Mouse (Mus musculus) midbrain, embryonic 11.5 days (tissue): ENCODE measurements around the gene Abtb2. TPM values are rescaled to one million over a fixed set of nuclear protein-coding genes. Genes with fewer than 3 reads are reported as not detected.

ENCODE experiments used
- ATAC-seq: fragments of 200-750 bp; cut with Nextera tagmentation; 2 replicates; pipeline ENCODE4 v1.8.0; 2017; ENCODE audit warnings: moderate TSS enrichment, moderate library complexity; ENCODE audit not compliant: low FRiP score
- DNase-seq: peaks from one replicate; pipeline ENCODE4 v3.0.0; 2015; ENCODE audit warnings: low spot score; ENCODE audit errors: missing footprints
- H3K27ac ChIP-seq: fragments of 300-500 bp; sonication (generic); 2 replicates; pipeline ENCODE4 v1.5.1; 2014; ENCODE audit warnings: low read depth, low read length
- H3K27me3 ChIP-seq: fragments of 300-500 bp; sonication (generic); 2 replicates; pipeline ENCODE4 v1.6.1; 2014; ENCODE audit warnings: mild to moderate bottlenecking, low read length, moderate library complexity, mixed read lengths; ENCODE audit not compliant: control insufficient read depth, insufficient read depth
- H3K36me3 ChIP-seq: fragments of 300-500 bp; sonication (generic); 2 replicates; pipeline ENCODE4 v1.6.1; 2014; ENCODE audit warnings: mild to moderate bottlenecking, low read length, moderate library complexity, mixed read lengths; ENCODE audit not compliant: control insufficient read depth, insufficient read depth
- H3K4me1 ChIP-seq: fragments of 300-500 bp; sonication (generic); 2 replicates; pipeline ENCODE4 v1.6.1; 2014; ENCODE audit warnings: low read length; ENCODE audit not compliant: control insufficient read depth, insufficient read depth
- H3K4me2 ChIP-seq: fragments of 300-500 bp; sonication (generic); 2 replicates; pipeline ENCODE4 v1.6.1; 2014; ENCODE audit warnings: mild to moderate bottlenecking, moderate library complexity
- H3K4me3 ChIP-seq: fragments of 300-500 bp; sonication (generic); 2 replicates; pipeline ENCODE4 v1.5.1; 2014; ENCODE audit warnings: low read depth, low read length
- H3K9ac ChIP-seq: fragments of 300-500 bp; sonication (generic); 2 replicates; pipeline ENCODE4 v1.6.1; 2014; ENCODE audit warnings: low read length
- H3K9me3 ChIP-seq: fragments of 300-500 bp; sonication (generic); 2 replicates; pipeline ENCODE4 v1.6.1; 2016; ENCODE audit warnings: low read length; ENCODE audit not compliant: control insufficient read depth
- WGBS: fragments of 180-500 bp; shearing (Covaris S2); extraction: QIAGEN DNeasy Blood & Tissue Kit; methylation state at CpG from one replicate; pipeline ENCODE4 v1.1.7; 2014; 5-methylcytosine and 5-hydroxymethylcytosine counted together
- polyA plus RNA-seq: library from polyadenylated mRNA; unstranded; fragments of >200 nt; fragmentation: Nextera tagmentation; extraction: Ambion mirVana; gene quantifications from 2 replicates; pipeline ENCODE4 v1.2.1, GENCODE M21; 2014

Gene Abtb2
- polyA plus RNA-seq, 1 experiment from 2014 or later: 12.1 TPM

GRCm38 (mm10) chr2:103565171-103565591 lies 929 bp upstream of the Abtb2 start:
- peak overlapping the region; percentile 13; the same call in 1 of the 2 replicates for H3K9ac ChIP-seq
- H3K27me3 ChIP-seq: no peaks in the 10 kb centered on the region; the same call in 1 of the 2 replicates
- peaks cover 15% of the 10 kb centered on the region for H3K4me1 ChIP-seq
- peak overlapping the region; percentile 93 for H3K4me2 ChIP-seq
- no peaks in the 10 kb centered on the region for H3K9me3 ChIP-seq
- no peak overlapping the region for H3K27ac ChIP-seq
- ATAC-seq (peak; percentile 45), DNase-seq (peak; percentile 97)
- under 1% methylated on average over 22 of the region's 22 CpGs for WGBS
- H3K36me3 ChIP-seq: no peaks in the 10 kb centered on the region
- H3K4me3 ChIP-seq: peak overlapping the region; percentile 67

- H3K4me1 ChIP-seq: peaks cover 15% of the 10 kb centered on the region
- WGBS: under 1% methylated on average over 40 of the region's 40 CpGs
Observed at GRCm38 (mm10) chr2:103566423-103566712, 258 bp downstream of the Abtb2 start.

GRCm38 (mm10) chr2:103566713-103567521 lies 807 bp downstream of the Abtb2 start:
- peaks cover 15% of the 10 kb centered on the region for H3K4me1 ChIP-seq
- peak overlapping the region; percentile 73 for H3K9ac ChIP-seq
- peak; percentile 97 for DNase-seq
- peak overlapping the region; percentile 67 for H3K4me3 ChIP-seq
- ATAC-seq: peak; percentile 41
- under 1% methylated on average over 77 of the region's 79 CpGs for WGBS
- H3K4me2 ChIP-seq: peak overlapping the region; percentile 93
- peak overlapping the region; percentile 61 for H3K27ac ChIP-seq
- H3K36me3 ChIP-seq: no peaks in the 10 kb centered on the region
- H3K9me3 ChIP-seq: no peaks in the 10 kb centered on the region
- H3K27me3 ChIP-seq: no peaks in the 10 kb centered on the region

More at GRCm38 (mm10) chr2:103566423-103566712, 258 bp downstream of the Abtb2 start:
- H3K27ac ChIP-seq: peak overlapping the region; percentile 61
- H3K4me2 ChIP-seq: peak overlapping the region; percentile 93
- peak overlapping the region; percentile 67 for H3K4me3 ChIP-seq
- H3K9me3 ChIP-seq: no peaks in the 10 kb centered on the region
- H3K9ac ChIP-seq: peak overlapping the region; percentile 73
- H3K36me3 ChIP-seq: no peaks in the 10 kb centered on the region
- no peaks in the 10 kb centered on the region; the same call in 1 of the 2 replicates for H3K27me3 ChIP-seq
- ATAC-seq (peak; percentile 70), DNase-seq (peak; percentile 96)

- Histone ChIP-seq H3K27ac (no peak overlapping the region), H3K9me3 (no peaks in the 10 kb centered on the region), H3K27me3 (no peaks in the 10 kb centered on the region), H3K4me3 (peak overlapping the region; percentile 67), H3K4me1 (peaks cover 15% of the 10 kb centered on the region), H3K36me3 (no peaks in the 10 kb centered on the region), H3K4me2 (peak overlapping the region; percentile 93), H3K9ac (peak overlapping the region; percentile 73)
- WGBS: 18% methylated on average over 7 of the region's 7 CpGs
- no peak for ATAC-seq
- DNase-seq: peak; percentile 89
Observed at GRCm38 (mm10) chr2:103568161-103568560, 2.1 kb downstream of the Abtb2 start.

- Histone ChIP-seq H3K4me1 (peaks cover 15% of the 10 kb centered on the region), H3K27ac (no peak overlapping the region), H3K27me3 (no peaks in the 10 kb centered on the region), H3K36me3 (no peaks in the 10 kb centered on the region), H3K4me3 (no peak overlapping the region), H3K9ac (no peak overlapping the region), H3K9me3 (no peaks in the 10 kb centered on the region), H3K4me2 (no peak overlapping the region; the same call in 1 of the 2 replicates)
- 75% methylated on average over 1 of the region's 1 CpGs for WGBS
- DNase-seq (no peak), ATAC-seq (no peak)
Observed at GRCm38 (mm10) chr2:103569716-103570115, 3.6 kb downstream of the Abtb2 start.

- WGBS: 76% methylated on average over 2 of the region's 2 CpGs
- Histone ChIP-seq H3K27me3 (no peaks in the 10 kb centered on the region), H3K4me2 (no peak overlapping the region), H3K36me3 (no peaks in the 10 kb centered on the region), H3K9me3 (no peaks in the 10 kb centered on the region), H3K27ac (no peak overlapping the region), H3K4me3 (no peak overlapping the region), H3K4me1 (peaks cover 13% of the 10 kb centered on the region), H3K9ac (no peak overlapping the region)
- no peak for DNase-seq
- ATAC-seq: no peak
Observed at GRCm38 (mm10) chr2:103572354-103572753, 6.2 kb downstream of the Abtb2 start.

GRCm38 (mm10) chr2:103576371-103576770 lies 10.3 kb downstream of the Abtb2 start:
- Histone ChIP-seq H3K36me3 (no peaks in the 10 kb centered on the region), H3K4me2 (no peak overlapping the region), H3K9me3 (no peaks in the 10 kb centered on the region), H3K4me1 (peaks cover 3% of the 10 kb centered on the region; the same call in 1 of the 2 replicates), H3K27ac (no peak overlapping the region), H3K4me3 (no peak overlapping the region), H3K27me3 (no peaks in the 10 kb centered on the region), H3K9ac (no peak overlapping the region)
- no peak for ATAC-seq
- DNase-seq: no peak
- WGBS: 93% methylated on average over 3 of the region's 3 CpGs

- Histone ChIP-seq H3K27me3 (no peaks in the 10 kb centered on the region), H3K4me3 (no peak overlapping the region), H3K9me3 (no peaks in the 10 kb centered on the region), H3K4me2 (no peak overlapping the region), H3K27ac (no peak overlapping the region), H3K36me3 (no peaks in the 10 kb centered on the region), H3K9ac (no peak overlapping the region), H3K4me1 (peaks cover 3% of the 10 kb centered on the region; the same call in 1 of the 2 replicates)
- ATAC-seq (no peak), DNase-seq (no peak)
- WGBS: 78% methylated on average over 7 of the region's 7 CpGs
Observed at GRCm38 (mm10) chr2:103577752-103578662, 11.9 kb downstream of the Abtb2 start.
